Mouse (Mus musculus) layer of hippocampus, postnatal 14 days (tissue): ENCODE results near the gene Tac1. TPM values are rescaled to one million over a fixed set of nuclear protein-coding genes. Genes with fewer than 3 reads are reported as not detected.
"Not testable (repeated sequence)": the region's sequence is repeated elsewhere in the genome, so short reads cannot be mapped to it uniquely, and the experiment has no call there.

Source experiments
- DNase-seq, 2 experiments: peaks; one replicate each; pipeline ENCODE4 v3.0.0; 2021 to 2022; ENCODE audit warnings: low spot score in 2 of 2, mixed read lengths in 1 of 2
- long read RNA-seq, 2 experiments: library from polyadenylated mRNA; stranded (forward); transcript quantifications; one replicate each; pipeline ENCODE4 v2.0.0; 2021
- total RNA-seq, 2 experiments: library from RNA; stranded (reverse); gene quantifications; 2 replicates each; pipeline ENCODE4 v1.2.3; 2021

Gene Tac1
- 10 to 100 TPM; 12.7 to 13.8 TPM for total RNA-seq
- long read RNA-seq, experiment 1, partial matches to known transcripts, result 0 of 1 reads
- long read RNA-seq, experiment 1, other reads (novel, unspliced or antisense), result 1 of 1 reads
- long read RNA-seq, experiment 2, partial matches to known transcripts, result 1 of 7 reads
- long read RNA-seq, experiment 2, other reads (novel, unspliced or antisense), result 0 of 7 reads

- no peak for DNase-seq
Observed at GRCm38 (mm10) chr6:7554829-7555391, at the start of gene Tac1. TSS of gene Tac1 (plus strand) at chr6:7554879.

GRCm38 (mm10) chr6:7543511-7543910 is 11.2 kb upstream of the Tac1 start:
- not testable (repeated sequence) for DNase-seq

DNA sequence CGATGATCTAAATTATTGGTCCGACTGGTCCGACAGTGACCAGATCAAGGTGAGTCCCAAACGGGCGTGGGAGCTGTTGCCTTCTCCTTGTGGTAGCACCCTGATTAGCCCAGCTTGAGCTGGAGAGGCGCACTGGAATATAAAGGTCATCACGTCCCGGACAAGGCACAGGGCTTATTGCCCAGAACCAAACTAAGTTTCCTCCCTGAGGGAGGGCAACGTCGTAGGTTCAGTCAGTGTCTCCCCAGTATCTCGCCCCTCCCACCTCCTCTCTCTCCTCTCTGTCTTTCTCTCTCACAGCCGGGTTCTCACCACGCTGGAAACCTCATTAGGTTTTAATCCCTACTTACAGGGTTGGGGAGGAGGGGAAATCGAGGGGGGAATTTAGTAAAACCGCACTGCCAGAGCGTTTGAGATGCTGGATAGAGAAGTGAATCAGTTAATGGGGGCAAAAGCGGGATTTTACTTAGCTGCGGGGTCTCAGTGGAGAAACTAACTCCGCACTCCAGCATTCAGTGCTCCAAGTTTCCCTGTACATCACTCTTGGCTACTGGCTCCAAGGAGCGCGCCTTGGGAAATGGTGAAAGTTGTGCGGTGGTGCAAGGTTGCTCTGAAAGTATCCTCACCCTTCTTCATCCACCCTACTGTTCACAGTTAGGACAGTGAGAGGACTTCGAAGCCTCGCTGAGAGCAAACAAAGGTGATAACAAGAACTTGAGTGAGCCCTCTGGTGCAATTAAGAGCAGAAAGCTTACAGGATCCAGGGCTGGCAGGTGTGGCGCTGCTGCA is 1.2 kb downstream of the Tac1 start:
- DNase-seq, result no peak

DNA sequence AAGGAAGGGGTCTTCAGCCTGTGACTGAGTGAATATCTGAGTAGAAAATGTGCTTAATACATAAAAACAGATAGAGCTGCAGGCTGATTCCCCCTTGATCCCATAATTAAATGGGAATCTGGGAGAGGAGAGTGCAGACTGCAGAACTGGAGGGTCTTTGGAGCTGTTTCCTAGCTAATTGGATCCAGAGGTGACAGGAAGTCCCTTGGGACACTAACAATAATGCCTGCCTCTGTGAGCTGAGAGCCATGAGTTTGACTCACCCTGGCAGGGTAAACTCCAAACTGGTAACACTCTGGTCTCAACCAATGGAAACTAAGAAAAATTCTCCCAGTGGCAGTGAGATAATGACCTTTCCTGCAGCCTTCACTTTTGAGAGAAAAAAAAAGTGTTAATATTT is 3.5 kb downstream of the Tac1 start:
- no peak for DNase-seq

- peak in 1 of 2 experiments; percentile 39 for DNase-seq
Observed at GRCm38 (mm10) chr6:7562524-7562923, 7.8 kb downstream of the Tac1 start.

GRCm38 (mm10) chr6:7564537-7564936 is 9.9 kb downstream of the Tac1 start:
- DNase-seq, result no peak

DNA sequence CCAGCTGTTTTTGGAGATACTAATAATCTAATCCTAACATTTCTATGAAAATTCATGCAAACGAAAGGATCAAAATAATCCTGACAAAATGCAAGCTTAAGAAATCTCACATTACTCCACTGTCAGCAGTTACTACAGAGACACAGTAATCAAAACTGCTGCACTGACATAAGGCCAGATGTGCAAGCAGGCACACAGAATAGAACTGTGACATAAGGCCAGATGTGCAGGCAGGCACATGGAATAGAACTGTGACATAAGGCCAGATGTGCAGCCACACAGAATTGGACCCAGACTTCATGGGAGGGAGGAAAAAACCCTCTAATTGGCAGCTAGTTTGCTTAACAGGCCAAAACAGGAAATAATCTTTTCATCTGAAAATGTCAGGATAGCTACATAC is 16.5 kb downstream of the Tac1 start:
- no peak for DNase-seq

GRCm38 (mm10) chr6:7578031-7578430 is 23.4 kb downstream of the Tac1 start:
- no peak for DNase-seq

DNA sequence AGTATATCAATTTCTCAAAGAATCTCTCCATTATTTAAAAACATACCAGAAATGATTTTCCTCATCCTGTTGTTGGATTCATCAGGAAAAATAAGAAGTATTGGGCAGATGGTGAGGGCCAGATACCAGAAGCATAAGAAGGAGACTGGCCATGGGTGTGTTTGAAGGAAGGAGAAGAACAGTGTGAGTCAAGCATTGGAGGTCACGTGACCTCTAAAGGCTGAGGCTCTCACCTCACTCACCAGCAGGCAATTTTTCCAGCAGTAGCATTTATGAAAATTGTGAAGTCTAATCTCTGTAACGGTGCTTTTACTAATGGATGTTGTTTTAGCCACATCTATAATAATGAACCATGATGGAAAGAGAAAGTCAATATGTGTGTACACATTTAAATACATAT is 39.8 kb downstream of the Tac1 start:
- DNase-seq, result no peak

GRCm38 (mm10) chr6:7598416-7598815 is 43.7 kb downstream of the Tac1 start:
- DNase-seq, result no peak

DNA sequence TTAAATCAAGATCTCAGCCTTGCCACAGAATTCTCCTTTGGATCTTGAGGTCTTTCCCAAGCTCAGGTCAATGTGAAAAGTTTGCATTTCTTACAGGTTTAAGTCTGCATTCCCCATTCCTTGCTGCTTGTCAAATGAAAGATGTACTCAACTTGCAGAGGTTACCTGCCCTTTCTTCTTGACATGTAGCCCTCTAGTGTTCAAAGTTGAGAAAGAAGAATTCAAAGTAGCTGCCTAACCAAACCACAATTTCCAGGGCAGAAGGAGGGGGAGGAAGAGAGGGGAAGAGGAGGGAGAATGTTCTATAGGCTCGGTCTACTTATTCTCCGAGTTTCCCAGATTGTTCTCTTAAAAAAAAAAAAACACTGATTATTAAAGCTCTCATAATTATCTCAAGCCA is 45.5 kb downstream of the Tac1 start:
- DNase-seq, result no peak

DNA sequence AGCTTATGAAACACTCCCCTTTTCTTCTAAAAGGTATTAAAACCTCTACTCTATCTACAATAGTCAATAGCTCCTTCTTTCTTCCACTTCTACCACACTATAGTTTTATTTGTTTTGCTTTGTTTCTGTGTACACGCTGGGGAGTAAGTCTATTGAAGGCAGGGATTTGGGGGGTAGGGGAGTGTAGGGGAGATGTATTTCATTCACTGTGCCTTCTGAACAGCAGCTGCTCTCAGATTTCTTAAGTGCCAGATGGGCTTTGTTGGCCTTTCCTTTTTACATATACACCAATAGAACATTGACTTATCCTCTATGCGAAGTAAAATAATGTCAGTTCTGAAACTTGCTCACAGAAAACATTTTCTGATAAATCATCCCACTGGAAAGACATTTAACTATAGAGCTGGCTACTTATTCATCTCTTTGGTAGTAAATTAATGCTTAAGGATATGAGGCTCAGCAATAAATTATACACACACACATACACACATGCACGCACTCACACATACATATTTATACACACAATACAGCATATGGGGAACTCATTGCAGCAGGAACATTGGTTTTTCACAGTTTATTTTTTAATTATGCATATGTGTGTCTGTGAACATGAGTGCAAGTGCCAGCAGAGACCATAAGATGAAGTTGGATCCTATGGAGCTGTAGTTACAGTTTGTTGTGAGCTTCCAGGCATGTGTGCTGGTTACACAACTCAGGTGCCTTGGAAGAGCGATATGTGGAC is 46.8 kb downstream of the Tac1 start:
- DNase-seq, result no peak

- DNase-seq, result not testable (repeated sequence)
Observed at GRCm38 (mm10) chr6:7613676-7614075, 59.0 kb downstream of the Tac1 start.

Other genes starting within 250 kb of the Tac1 start
- 100 to 1,000 TPM in 1 of 2 experiments, 10 to 100 TPM in 1; 97.4 to 100 TPM for gene Asns, start 138.4 kb downstream of the Tac1 start, total RNA-seq